Mouse (Mus musculus): ENCODE measurements around the gene Wdr60.
"Not testable (repeated sequence)": the region's sequence is repeated elsewhere in the genome, so short reads cannot be mapped to it uniquely, and the experiment has no call there.

The Wdr60 gene

GRCm38 (mm10) chr12:116262555-116263341 lies at the start of gene Wdr60:
Wdr60 (minus strand) TSS chr12:116263022.
- peak; percentile 92 for DNase-seq (ENCODE audit: extremely low read depth, insufficient read length, low spot score)

- no peak for DNase-seq (ENCODE audit: extremely low read depth, insufficient read length, low spot score)
Observed at GRCm38 (mm10) chr12:116308612-116309011, 45.8 kb upstream of the Wdr60 start.

- no peak for DNase-seq (ENCODE audit: extremely low read depth, insufficient read length, low spot score)
Observed at GRCm38 (mm10) chr12:116307870-116308269, 45.0 kb upstream of the Wdr60 start.

- DNase-seq (ENCODE audit: extremely low read depth, insufficient read length, low spot score), result peak; percentile 30
Observed at GRCm38 (mm10) chr12:116306042-116306441, 43.2 kb upstream of the Wdr60 start.

GRCm38 (mm10) chr12:116302181-116302580 lies 39.4 kb upstream of the Wdr60 start:
- no peak for DNase-seq (ENCODE audit: extremely low read depth, insufficient read length, low spot score)

GRCm38 (mm10) chr12:116299906-116300305 lies 37.1 kb upstream of the Wdr60 start:
- peak; percentile 48 for DNase-seq (ENCODE audit: extremely low read depth, insufficient read length, low spot score)

GRCm38 (mm10) chr12:116293599-116294292 lies 30.9 kb upstream of the Wdr60 start:
- peak; percentile 54 for DNase-seq (ENCODE audit: extremely low read depth, insufficient read length, low spot score)

GRCm38 (mm10) chr12:116293185-116293584 lies 30.4 kb upstream of the Wdr60 start:
- DNase-seq (ENCODE audit: extremely low read depth, insufficient read length, low spot score), result no peak

GRCm38 (mm10) chr12:116283511-116283910 lies 20.7 kb upstream of the Wdr60 start:
- no peak for DNase-seq (ENCODE audit: extremely low read depth, insufficient read length, low spot score)

GRCm38 (mm10) chr12:116282856-116283255 lies 20.0 kb upstream of the Wdr60 start:
- no peak for DNase-seq (ENCODE audit: extremely low read depth, insufficient read length, low spot score)

GRCm38 (mm10) chr12:116281427-116282281 lies 18.8 kb upstream of the Wdr60 start:
- DNase-seq (ENCODE audit: extremely low read depth, insufficient read length, low spot score), result no peak

- DNase-seq (ENCODE audit: extremely low read depth, insufficient read length, low spot score), result peak; percentile 99
Observed at GRCm38 (mm10) chr12:116280653-116281364, 18.0 kb upstream of the Wdr60 start, which contains the start of gene Esyt2. Esyt2 (plus strand) TSS chr12:116281196.

- DNase-seq (ENCODE audit: extremely low read depth, insufficient read length, low spot score), result no peak
Observed at GRCm38 (mm10) chr12:116280149-116280652, 17.4 kb upstream of the Wdr60 start.

GRCm38 (mm10) chr12:116279181-116279580 lies 16.4 kb upstream of the Wdr60 start:
- DNase-seq (ENCODE audit: extremely low read depth, insufficient read length, low spot score), result no peak

- DNase-seq (ENCODE audit: extremely low read depth, insufficient read length, low spot score), result peak; percentile 36
Observed at GRCm38 (mm10) chr12:116278541-116278940, 15.7 kb upstream of the Wdr60 start.

GRCm38 (mm10) chr12:116276961-116277360 lies 14.1 kb upstream of the Wdr60 start:
- no peak for DNase-seq (ENCODE audit: extremely low read depth, insufficient read length, low spot score)

GRCm38 (mm10) chr12:116275631-116276030 lies 12.8 kb upstream of the Wdr60 start:
- DNase-seq (ENCODE audit: extremely low read depth, insufficient read length, low spot score), result no peak

- DNase-seq (ENCODE audit: extremely low read depth, insufficient read length, low spot score), result not testable (repeated sequence)
Observed at GRCm38 (mm10) chr12:116275086-116275485, 12.3 kb upstream of the Wdr60 start, which contains the start of gene Gm11027. Gm11027 (plus strand) TSS chr12:116275386.

- no peak for DNase-seq (ENCODE audit: extremely low read depth, insufficient read length, low spot score)
Observed at GRCm38 (mm10) chr12:116273733-116274132, 10.9 kb upstream of the Wdr60 start.

- DNase-seq (ENCODE audit: extremely low read depth, insufficient read length, low spot score), result no peak
Observed at GRCm38 (mm10) chr12:116271071-116271470, 8.2 kb upstream of the Wdr60 start.
